Mouse (Mus musculus) intestine, embryonic 16.5 days (tissue): ENCODE data around the gene Nabp2. TPM values are rescaled to one million over a fixed set of nuclear protein-coding genes. Genes with fewer than 3 reads are reported as not detected.
A peak's percentile ranks its signal among the peaks of the same experiment; 100 is the strongest.

Source experiments
- ATAC-seq: fragments of 200-750 bp; cut with Nextera tagmentation; 2 replicates; pipeline ENCODE4 v1.8.0; 2017; ENCODE audit warnings: moderate TSS enrichment, moderate library complexity
- H3K27ac ChIP-seq: fragments of 300-500 bp; sonication (generic); 2 replicates; pipeline ENCODE4 v1.5.1; 2014; ENCODE audit warnings: mild to moderate bottlenecking, low read length
- H3K27me3 ChIP-seq: fragments of 300-500 bp; sonication (generic); replicated peaks from 2 replicates; pipeline ENCODE4 v1.6.1; 2014; ENCODE audit warnings: low read length, control low read depth, mixed read lengths; ENCODE audit not compliant: control insufficient read depth, insufficient read depth
- H3K36me3 ChIP-seq: fragments of 300-500 bp; sonication (generic); 2 replicates; pipeline ENCODE4 v1.6.1; 2014; ENCODE audit warnings: low read length, control low read depth; ENCODE audit not compliant: control insufficient read depth, insufficient read depth
- H3K4me1 ChIP-seq: fragments of 300-500 bp; sonication (generic); 2 replicates; pipeline ENCODE4 v1.6.1; 2014; ENCODE audit warnings: low read length, control low read depth, mixed read lengths; ENCODE audit not compliant: control insufficient read depth, insufficient read depth
- H3K4me2 ChIP-seq: fragments of 300-500 bp; sonication (generic); 2 replicates; pipeline ENCODE4 v1.6.1; 2014; ENCODE audit warnings: low read depth, low read length, control low read depth
- H3K4me3 ChIP-seq: fragments of 300-500 bp; sonication (generic); 2 replicates; pipeline ENCODE4 v1.5.1; 2014; ENCODE audit warnings: mild to moderate bottlenecking, low read length
- H3K9ac ChIP-seq: fragments of 300-500 bp; sonication (generic); 2 replicates; pipeline ENCODE4 v1.6.1; 2014; ENCODE audit warnings: low read depth, low read length
- H3K9me3 ChIP-seq: fragments of 300-500 bp; sonication (generic); 2 replicates; pipeline ENCODE4 v1.6.1; 2016; ENCODE audit warnings: low read length, control low read depth; ENCODE audit not compliant: control insufficient read depth
- WGBS: fragments of 180-500 bp; shearing (Covaris S2); extraction: QIAGEN DNeasy Blood & Tissue Kit; methylation state at CpG from one replicate; pipeline ENCODE4 v1.1.7; 2014; 5-methylcytosine and 5-hydroxymethylcytosine counted together
- polyA plus RNA-seq: library from polyadenylated mRNA; unstranded; fragments of >200 nt; fragmentation: Nextera tagmentation; extraction: Ambion mirVana; gene quantifications from 2 replicates; pipeline ENCODE4 v1.2.1, GENCODE M21; 2015

Nabp2 gene
- polyA plus RNA-seq, 1 experiment from 2014 or later, result 104 TPM

DNA sequence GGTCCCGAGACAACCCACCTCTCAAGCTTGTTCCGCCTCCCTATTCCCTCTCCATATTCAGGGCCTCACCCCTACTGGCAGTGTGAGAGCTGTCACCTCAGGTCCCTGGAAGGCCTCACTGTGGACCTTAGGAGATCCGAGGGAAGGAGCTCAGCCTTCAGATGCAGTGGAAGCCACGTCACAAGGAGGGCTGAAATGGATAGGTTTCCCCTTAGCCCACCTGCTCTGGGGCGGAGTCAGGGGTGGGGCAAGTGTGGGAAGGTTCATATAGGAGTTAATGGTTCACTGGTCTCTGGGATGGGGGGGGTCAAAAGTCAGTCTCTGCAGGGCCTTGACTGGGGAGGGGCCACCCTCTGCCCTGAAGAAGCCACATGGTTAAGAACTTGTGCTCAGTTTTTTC, 11.0 kb downstream of the Nabp2 start:
- Histone ChIP-seq H3K4me3 (peak overlapping the region; percentile 52), H3K9me3 (no peaks in the 10 kb centered on the region), H3K9ac (peak overlapping the region; percentile 63), H3K27ac (peak overlapping the region; percentile 85), H3K36me3 (no peaks in the 10 kb centered on the region; the same call in 1 of the 2 replicates), H3K4me2 (peak overlapping the region; percentile 53), H3K27me3 (no peaks in the 10 kb centered on the region), H3K4me1 (peaks cover 34% of the 10 kb centered on the region)
- ATAC-seq, result peak; percentile 89
- WGBS, result 18% methylated on average over 5 of the region's 5 CpGs

GRCm38 (mm10) chr10:128397466-128397865, 13.8 kb downstream of the Nabp2 start:
- Histone ChIP-seq H3K36me3 (no peaks in the 10 kb centered on the region; the same call in 1 of the 2 replicates), H3K4me1 (peaks cover 34% of the 10 kb centered on the region), H3K4me2 (no peak overlapping the region), H3K27me3 (no peaks in the 10 kb centered on the region), H3K9me3 (no peaks in the 10 kb centered on the region), H3K9ac (no peak overlapping the region), H3K4me3 (no peak overlapping the region), H3K27ac (peak overlapping the region; percentile 33)
- ATAC-seq, result 0 out of 2 replicates have a peak, but pooled peaks have one; percentile 4
- 60% methylated on average over 7 of the region's 7 CpGs for WGBS

GRCm38 (mm10) chr10:128396716-128397264, 14.5 kb downstream of the Nabp2 start:
- H3K4me1 ChIP-seq, result peaks cover 34% of the 10 kb centered on the region
- H3K4me2 ChIP-seq, result no peak overlapping the region
- WGBS, result 66% methylated on average over 10 of the region's 10 CpGs
- 0 out of 2 replicates have a peak overlapping the region, but pooled peaks have one; percentile 31 for H3K9ac ChIP-seq
- no peak for ATAC-seq
- H3K9me3 ChIP-seq, result no peaks in the 10 kb centered on the region
- H3K27ac ChIP-seq, result peak overlapping the region; percentile 62
- peaks cover 3% of the 10 kb centered on the region; the same call in 1 of the 2 replicates for H3K36me3 ChIP-seq
- no peak overlapping the region for H3K4me3 ChIP-seq
- no peaks in the 10 kb centered on the region for H3K27me3 ChIP-seq

DNA sequence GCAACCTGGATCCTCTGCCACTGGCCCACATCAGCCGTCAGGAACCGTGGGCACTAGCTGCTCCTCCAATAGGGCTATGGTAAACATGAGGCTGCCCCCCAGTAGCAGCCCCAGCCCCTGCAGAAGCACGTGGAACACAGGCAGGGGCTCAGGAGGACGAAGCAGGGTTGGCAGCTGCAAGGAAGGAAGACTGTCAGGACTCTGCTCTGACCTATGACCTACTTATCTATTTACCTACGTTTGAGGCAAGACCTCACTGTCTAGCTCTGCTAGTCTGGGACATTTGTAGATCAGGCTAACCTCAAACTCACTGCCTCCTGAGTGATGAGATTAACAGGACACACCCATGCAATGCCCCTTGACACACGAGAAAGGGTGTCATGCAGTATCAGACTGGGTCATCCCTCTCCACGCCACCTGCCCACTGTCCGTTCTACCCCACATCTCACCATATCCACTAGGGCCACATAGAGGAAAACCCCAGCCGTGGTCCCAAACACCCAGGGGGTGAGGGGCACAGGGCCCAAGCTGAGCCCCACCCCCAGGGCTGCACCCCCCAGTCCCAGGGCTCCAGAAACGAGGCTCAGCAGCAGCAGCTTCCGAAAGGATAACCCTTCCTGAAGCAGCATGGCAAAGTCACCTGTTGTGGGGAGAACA, 15.1 kb downstream of the Nabp2 start:
- Histone ChIP-seq H3K36me3 (peaks cover 6% of the 10 kb centered on the region), H3K27ac (no peak overlapping the region), H3K9me3 (no peaks in the 10 kb centered on the region), H3K4me1 (peaks cover 30% of the 10 kb centered on the region), H3K4me2 (no peak overlapping the region), H3K27me3 (no peaks in the 10 kb centered on the region), H3K4me3 (no peak overlapping the region), H3K9ac (0 out of 2 replicates have a peak overlapping the region, but pooled peaks have one; percentile 31)
- WGBS, result 57% methylated on average over 11 of the region's 11 CpGs
- ATAC-seq, result no peak

DNA sequence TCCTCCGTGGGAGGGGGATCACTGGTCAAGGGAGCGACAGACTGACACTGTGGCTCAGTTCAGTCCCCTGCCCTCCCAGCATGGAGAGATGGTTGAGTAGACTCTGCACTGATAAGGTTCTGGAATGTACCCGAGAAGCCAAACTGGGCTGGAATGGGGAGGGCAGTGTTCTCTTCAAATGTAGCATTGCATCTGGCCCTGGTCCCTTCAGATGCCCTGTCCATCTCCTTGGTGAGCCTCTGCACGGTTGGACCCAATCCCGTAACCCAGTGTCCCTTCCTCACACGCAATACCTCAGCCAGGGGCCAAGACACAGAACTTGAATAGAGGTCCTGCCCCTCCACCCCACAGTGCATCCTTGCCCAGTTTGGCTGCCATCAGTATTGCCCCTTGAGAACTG, 19.4 kb downstream of the Nabp2 start:
- H3K4me1 ChIP-seq, result peaks cover 9% of the 10 kb centered on the region; the same call in 1 of the 2 replicates
- H3K4me3 ChIP-seq, result no peak overlapping the region
- no peaks in the 10 kb centered on the region for H3K9me3 ChIP-seq
- no peak overlapping the region for H3K27ac ChIP-seq
- no peak for ATAC-seq
- no peaks in the 10 kb centered on the region for H3K27me3 ChIP-seq
- WGBS, result 81% methylated on average over 6 of the region's 6 CpGs
- H3K36me3 ChIP-seq, result peaks cover 34% of the 10 kb centered on the region
- no peak overlapping the region for H3K4me2 ChIP-seq
- H3K9ac ChIP-seq, result no peak overlapping the region

- Histone ChIP-seq H3K4me2 (no peak overlapping the region), H3K27ac (no peak overlapping the region), H3K4me3 (no peak overlapping the region), H3K9me3 (no peaks in the 10 kb centered on the region), H3K27me3 (no peaks in the 10 kb centered on the region), H3K9ac (no peak overlapping the region), H3K36me3 (peaks cover 43% of the 10 kb centered on the region), H3K4me1 (no peaks in the 10 kb centered on the region)
- ATAC-seq, result no peak
- 90% methylated on average over 12 of the region's 12 CpGs for WGBS
Measured at GRCm38 (mm10) chr10:128390366-128390765, 20.9 kb downstream of the Nabp2 start.

DNA sequence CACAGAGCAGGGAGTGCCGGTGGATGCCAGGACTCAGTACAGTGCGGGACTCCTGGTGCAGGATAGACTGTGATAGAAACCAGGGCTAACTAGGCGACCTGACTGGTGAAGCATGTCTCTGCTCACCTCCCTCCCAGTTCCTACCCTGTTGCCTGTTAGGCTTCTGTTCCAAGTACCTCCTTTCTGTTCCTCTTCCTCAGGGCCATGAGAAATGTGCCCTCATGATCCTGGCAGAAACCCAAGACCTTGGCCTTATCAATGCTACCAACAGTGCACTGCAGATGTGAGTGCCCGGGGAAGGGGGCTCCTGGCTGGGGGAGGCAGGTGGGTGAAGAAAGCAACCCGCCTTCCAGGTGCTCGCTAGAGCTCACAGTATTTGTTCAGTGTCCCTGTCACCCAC, 21.7 kb downstream of the Nabp2 start:
- H3K4me3 ChIP-seq, result no peak overlapping the region
- H3K36me3 ChIP-seq, result peaks cover 49% of the 10 kb centered on the region
- no peaks in the 10 kb centered on the region for H3K9me3 ChIP-seq
- H3K27me3 ChIP-seq, result no peaks in the 10 kb centered on the region
- WGBS, result 81% methylated on average over 6 of the region's 6 CpGs
- ATAC-seq, result peak; percentile 49
- no peak overlapping the region for H3K4me2 ChIP-seq
- no peak overlapping the region for H3K9ac ChIP-seq
- H3K27ac ChIP-seq, result no peak overlapping the region
- no peaks in the 10 kb centered on the region for H3K4me1 ChIP-seq

- H3K4me3 ChIP-seq, result no peak overlapping the region
- no peak overlapping the region for H3K9ac ChIP-seq
- H3K27me3 ChIP-seq, result no peaks in the 10 kb centered on the region
- ATAC-seq, result no peak
- peaks cover 52% of the 10 kb centered on the region for H3K36me3 ChIP-seq
- H3K9me3 ChIP-seq, result no peaks in the 10 kb centered on the region
- no peak overlapping the region for H3K4me2 ChIP-seq
- no peaks in the 10 kb centered on the region for H3K4me1 ChIP-seq
- WGBS, result 89% methylated on average over 14 of the region's 14 CpGs
- H3K27ac ChIP-seq, result no peak overlapping the region
Measured at GRCm38 (mm10) chr10:128388941-128389340, 22.4 kb downstream of the Nabp2 start.

- WGBS, result 90% methylated on average over 7 of the region's 7 CpGs
- no peak overlapping the region for H3K4me2 ChIP-seq
- no peaks in the 10 kb centered on the region for H3K27me3 ChIP-seq
- H3K4me3 ChIP-seq, result no peak overlapping the region
- no peaks in the 10 kb centered on the region for H3K9me3 ChIP-seq
- H3K4me1 ChIP-seq, result no peaks in the 10 kb centered on the region
- no peak overlapping the region for H3K27ac ChIP-seq
- no peak for ATAC-seq
- H3K36me3 ChIP-seq, result peaks cover 58% of the 10 kb centered on the region
- H3K9ac ChIP-seq, result no peak overlapping the region
Measured at GRCm38 (mm10) chr10:128385902-128386301, 25.4 kb downstream of the Nabp2 start.
